Mouse (Mus musculus) olfactory bulb, adult 2 months (tissue): ENCODE measurements around the gene Rhog.

Experiments used
- CTCF ChIP-seq: fragments of 200-500 bp; IDR thresholded peaks from 2 replicates; pipeline ENCODE4 v1.5.1; 2012; ENCODE audit warnings: low read depth, mild to moderate bottlenecking, low read length, moderate library complexity; ENCODE audit not compliant: insufficient read depth
- POLR2A ChIP-seq: fragments of 200-500 bp; IDR thresholded peaks from 2 replicates; pipeline ENCODE4 v1.6.1; 2012; ENCODE audit warnings: mild to moderate bottlenecking, low read depth, low read length, moderate library complexity; ENCODE audit not compliant: insufficient read depth

DNA sequence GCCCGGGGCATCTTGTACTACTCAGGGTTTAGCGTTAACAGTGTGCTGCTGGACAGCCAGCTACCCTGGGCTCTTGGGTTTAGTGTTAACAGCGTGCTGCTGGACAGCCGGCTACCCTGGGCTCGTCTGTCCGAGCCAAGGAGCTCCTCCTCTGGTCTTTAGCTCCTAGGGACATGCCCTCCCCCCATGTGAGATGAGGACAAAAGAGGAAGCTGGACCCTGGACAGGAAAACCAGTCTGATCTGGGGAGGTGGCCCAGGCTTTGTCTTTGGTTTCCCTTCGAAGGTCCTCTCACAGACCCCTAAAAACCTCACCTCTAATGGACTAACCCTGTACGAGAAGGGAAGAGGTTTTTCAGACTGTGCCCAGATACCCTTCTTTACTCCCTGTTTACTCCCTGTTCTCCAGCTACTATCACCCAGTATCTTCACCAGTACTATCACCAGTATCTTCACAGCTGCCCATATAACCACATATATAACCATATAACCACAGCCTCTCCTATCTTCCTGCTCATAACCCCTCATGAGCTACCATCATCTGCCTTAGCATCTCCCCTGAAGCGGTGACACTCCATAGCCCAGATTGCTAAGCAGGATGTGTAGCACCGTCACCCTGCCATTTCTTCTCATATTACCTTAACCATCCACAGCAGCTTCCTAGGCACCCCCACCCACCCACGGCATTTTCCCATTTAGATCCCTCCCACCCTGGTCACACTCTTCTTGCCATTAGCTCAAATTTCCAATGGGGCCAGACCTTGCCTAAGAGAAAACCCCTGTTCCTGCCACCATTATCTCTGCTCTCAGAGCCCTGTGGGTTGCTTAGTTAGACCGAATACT, 8.7 kb downstream of the Rhog start:
- TF ChIP-seq CTCF (no peak), POLR2A (no peak)
